Mouse (Mus musculus) right cerebral cortex, postnatal 10 days (tissue): ENCODE results near the gene Tgtp1.
"Not testable (repeated sequence)": the region's sequence is repeated elsewhere in the genome, so short reads cannot be mapped to it uniquely, and the experiment has no call there.

Source experiments
- DNase-seq, 2 experiments: peaks; one replicate each; pipeline ENCODE4 v3.0.0; 2021; ENCODE audit warnings: low spot score in 2 of 2

The Tgtp1 gene

GRCm38 (mm10) chr11:48994018-48994417 is at the start of gene Tgtp1:
Gene Tgtp1 (minus strand): TSS chr11:48994172.
- DNase-seq = not testable (repeated sequence)

- not testable (repeated sequence) for DNase-seq
These were observed 18.1 kb upstream of the Tgtp1 start for GRCm38 (mm10) chr11:49012074-49012473.

- not testable (repeated sequence) for DNase-seq
These were observed 12.8 kb upstream of the Tgtp1 start for GRCm38 (mm10) chr11:49006785-49007184.

GRCm38 (mm10) chr11:49006317-49006716 is 12.3 kb upstream of the Tgtp1 start:
- DNase-seq = not testable (repeated sequence)

GRCm38 (mm10) chr11:49000411-49000810 is 6.4 kb upstream of the Tgtp1 start:
- not testable (repeated sequence) for DNase-seq

GRCm38 (mm10) chr11:48993296-48993695 is 676 bp downstream of the Tgtp1 start:
- DNase-seq = not testable (repeated sequence)

GRCm38 (mm10) chr11:48991740-48992520 is 2.0 kb downstream of the Tgtp1 start, which contains the start of gene Gm12185:
Gene Gm12185 (minus strand): TSS chr11:48992226.
- DNase-seq = not testable (repeated sequence)

- not testable (repeated sequence) for DNase-seq
These were observed 4.0 kb downstream of the Tgtp1 start for GRCm38 (mm10) chr11:48989981-48990380.

GRCm38 (mm10) chr11:48988219-48988618 is 5.8 kb downstream of the Tgtp1 start:
- DNase-seq = not testable (repeated sequence)

GRCm38 (mm10) chr11:48982848-48983247 is 11.1 kb downstream of the Tgtp1 start:
- DNase-seq = not testable (repeated sequence)

GRCm38 (mm10) chr11:48980052-48980451 is 13.9 kb downstream of the Tgtp1 start:
- not testable (repeated sequence) for DNase-seq

- DNase-seq = not testable (repeated sequence)
These were observed 14.7 kb downstream of the Tgtp1 start, which contains the start of gene 9930111J21Rik1 for GRCm38 (mm10) chr11:48979251-48979650. Gene 9930111J21Rik1 (minus strand): TSS chr11:48979398.

GRCm38 (mm10) chr11:48978240-48978939 is 15.6 kb downstream of the Tgtp1 start, which contains the start of gene Olfr56:
Gene Olfr56 (plus strand): TSS chr11:48978889.
- DNase-seq = not testable (repeated sequence)

- not testable (repeated sequence) for DNase-seq
These were observed 19.3 kb downstream of the Tgtp1 start for GRCm38 (mm10) chr11:48974686-48975085.

- DNase-seq = not testable (repeated sequence)
These were observed 47.9 kb downstream of the Tgtp1 start, which contains the start of gene Psme2b for GRCm38 (mm10) chr11:48946090-48946489. Gene Psme2b (minus strand): TSS chr11:48946190.

GRCm38 (mm10) chr11:48939286-48939685 is 54.7 kb downstream of the Tgtp1 start:
- DNase-seq = not testable (repeated sequence)
